Mouse (Mus musculus) cerebellum, adult 2 months (tissue): ENCODE measurements around the gene Macf1.

Experiments
- CTCF ChIP-seq: fragments of 200-500 bp; IDR thresholded peaks from 2 replicates; pipeline ENCODE4 v1.5.1; 2011; ENCODE audit warnings: low read depth, mild to moderate bottlenecking, control low read depth, low read length, moderate library complexity, borderline replicate concordance; ENCODE audit not compliant: insufficient read depth
- POLR2A ChIP-seq: fragments of 200-500 bp; IDR thresholded peaks from 2 replicates; pipeline ENCODE4 v1.6.1; 2011; ENCODE audit warnings: low read length, control low read depth, borderline replicate concordance; ENCODE audit not compliant: insufficient read depth

DNA sequence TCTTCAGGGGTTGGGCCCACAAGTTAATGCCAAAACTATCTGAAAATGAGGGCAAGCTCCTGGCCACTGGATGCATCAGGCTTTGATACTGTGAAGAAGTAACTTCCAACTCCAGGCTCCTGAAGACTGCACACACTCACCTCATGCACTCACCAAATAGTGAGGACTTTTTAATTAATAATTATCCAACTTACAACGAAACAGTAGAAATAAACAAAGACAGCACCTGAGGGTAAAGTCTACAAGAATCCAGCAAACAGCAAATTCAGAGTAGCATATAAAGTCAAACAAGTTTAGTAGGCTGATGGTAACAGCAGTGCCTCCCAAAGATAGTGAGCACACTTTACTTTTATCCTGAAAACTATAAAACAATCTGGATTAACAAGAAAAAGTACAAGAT lies 168.5 kb downstream of the Macf1 start:
- TF ChIP-seq CTCF (no peak), POLR2A (no peak)
